Mouse (Mus musculus) bone marrow macrophage, adult 2 months (primary cell): ENCODE data around the gene Fbxo3. TPM values are rescaled to one million over a fixed set of nuclear protein-coding genes. Genes with fewer than 3 reads are reported as not detected.
"Not testable (repeated sequence)": the region's sequence is repeated elsewhere in the genome, so short reads cannot be mapped to it uniquely, and the experiment has no call there.

Source experiments
- H3K27ac ChIP-seq: 2 replicates; pipeline ENCODE4 v1.5.1; 2012; ENCODE audit warnings: low read depth, low read length; ENCODE audit not compliant: insufficient read depth
- H3K4me1 ChIP-seq: 2 replicates; pipeline ENCODE4 v1.6.1; 2012; ENCODE audit warnings: low read length; ENCODE audit not compliant: control insufficient read depth, insufficient read depth
- H3K4me3 ChIP-seq: 2 replicates; pipeline ENCODE4 v1.5.1; 2012; ENCODE audit warnings: mild to moderate bottlenecking, low read length, moderate library complexity; ENCODE audit not compliant: insufficient read depth
- CTCF ChIP-seq: IDR thresholded peaks from 2 replicates; pipeline ENCODE4 v1.5.1; 2012; ENCODE audit warnings: low read depth, mild to moderate bottlenecking, low read length, moderate library complexity
- POLR2A ChIP-seq: IDR thresholded peaks from 2 replicates; pipeline ENCODE4 v1.6.1; 2012; ENCODE audit warnings: mild to moderate bottlenecking, low read depth, low read length, borderline replicate concordance
- polyA plus RNA-seq: library from polyadenylated mRNA; stranded (reverse); fragments of >200 nt; gene quantifications from 2 replicates; pipeline ENCODE4 v1.2.4, GENCODE M21; 2012; ENCODE audit not compliant: missing spikeins, insufficient read depth, insufficient read length

The Fbxo3 gene
- polyA plus RNA-seq, 1 experiment = 43.2 TPM

DNA sequence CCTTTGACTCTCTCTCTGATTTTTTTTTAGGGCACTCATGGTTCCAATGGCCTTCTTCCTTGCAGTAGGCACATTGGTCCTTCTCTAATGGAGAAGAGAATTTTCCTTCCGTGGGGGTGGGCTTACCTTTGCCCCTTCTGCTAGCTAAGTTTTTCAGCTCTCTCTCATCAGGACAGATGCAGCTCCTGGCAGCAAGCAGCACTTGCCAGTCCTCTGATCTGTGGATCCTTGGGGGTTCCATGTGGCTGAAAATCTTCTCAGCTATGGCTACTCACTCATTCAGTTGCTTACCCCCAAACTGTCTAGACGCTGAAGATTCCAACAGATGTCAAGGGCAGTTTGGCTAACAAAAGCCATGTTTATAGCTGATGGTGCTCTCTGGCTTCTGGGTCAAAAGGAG is 65.8 kb downstream of the Fbxo3 start:
- H3K27ac ChIP-seq = no peak overlapping the region
- peaks cover 2% of the 10 kb centered on the region; the same call in 1 of the 2 replicates for H3K4me1 ChIP-seq
- H3K4me3 ChIP-seq = no peak overlapping the region
- TF ChIP-seq POLR2A (no peak), CTCF (no peak)

GRCm38 (mm10) chr2:104095741-104096213 is 68.3 kb downstream of the Fbxo3 start, which contains the start of gene Cd59a:
Gene Cd59a, plus strand, starts transcription at chr2:104095801.
- H3K4me3 ChIP-seq = peak within 1 kb of the TSS; percentile 83
- H3K27ac ChIP-seq = no peak within 1 kb of the TSS
- peaks cover 2% of the 10 kb centered on the region; the same call in 1 of the 2 replicates for H3K4me1 ChIP-seq
- no peak for TF ChIP-seq POLR2A
- no peak for TF ChIP-seq CTCF

DNA sequence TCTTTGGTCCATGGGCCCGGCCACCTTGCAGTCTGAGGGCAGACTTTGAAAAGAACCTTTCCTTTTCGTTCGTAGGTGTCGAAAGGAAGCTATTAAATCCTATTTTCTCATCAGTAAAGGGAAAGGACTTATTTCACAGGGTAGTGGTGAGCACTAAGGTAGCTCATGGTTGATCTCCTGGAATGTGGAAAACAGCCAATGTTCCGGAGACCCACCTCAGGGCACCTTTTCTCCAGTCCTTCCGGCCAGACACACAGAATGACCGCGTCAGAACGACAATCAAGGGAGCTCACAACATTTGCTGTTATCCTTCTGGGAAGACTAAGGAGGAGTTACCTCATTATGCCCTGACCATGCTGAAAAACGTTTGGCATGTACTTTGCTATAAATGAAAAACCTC is 68.7 kb downstream of the Fbxo3 start:
- Histone ChIP-seq H3K27ac (no peak overlapping the region), H3K4me3 (peak overlapping the region; percentile 83), H3K4me1 (peaks cover 2% of the 10 kb centered on the region; the same call in 1 of the 2 replicates)
- no peak for TF ChIP-seq POLR2A
- no peak for TF ChIP-seq CTCF

- not testable (repeated sequence) for H3K27ac ChIP-seq, H3K4me1 ChIP-seq, H3K4me3 ChIP-seq
These were observed 69.3 kb downstream of the Fbxo3 start for GRCm38 (mm10) chr2:104096796-104097195.

DNA sequence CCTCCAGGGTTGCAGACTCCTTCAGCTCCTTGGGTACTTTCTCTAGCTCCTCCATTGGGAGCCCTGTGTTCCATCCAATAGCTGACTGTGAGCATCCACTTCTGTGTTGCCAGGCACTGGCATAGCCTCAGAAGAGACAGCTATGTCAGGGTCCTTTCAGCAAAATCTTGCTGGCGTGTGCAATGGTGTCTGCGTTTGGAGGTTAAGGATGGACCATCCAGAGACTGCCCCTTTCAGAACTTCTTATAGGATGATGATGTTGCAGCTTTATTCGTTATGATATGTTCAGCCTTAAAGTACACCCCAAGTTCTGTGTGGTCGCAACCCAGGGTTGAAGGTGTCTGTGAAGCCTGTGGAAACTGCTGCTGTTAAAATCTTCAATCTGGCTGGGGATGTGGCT is 69.9 kb downstream of the Fbxo3 start:
- not testable (repeated sequence) for H3K4me3 ChIP-seq, H3K27ac ChIP-seq, H3K4me1 ChIP-seq

DNA sequence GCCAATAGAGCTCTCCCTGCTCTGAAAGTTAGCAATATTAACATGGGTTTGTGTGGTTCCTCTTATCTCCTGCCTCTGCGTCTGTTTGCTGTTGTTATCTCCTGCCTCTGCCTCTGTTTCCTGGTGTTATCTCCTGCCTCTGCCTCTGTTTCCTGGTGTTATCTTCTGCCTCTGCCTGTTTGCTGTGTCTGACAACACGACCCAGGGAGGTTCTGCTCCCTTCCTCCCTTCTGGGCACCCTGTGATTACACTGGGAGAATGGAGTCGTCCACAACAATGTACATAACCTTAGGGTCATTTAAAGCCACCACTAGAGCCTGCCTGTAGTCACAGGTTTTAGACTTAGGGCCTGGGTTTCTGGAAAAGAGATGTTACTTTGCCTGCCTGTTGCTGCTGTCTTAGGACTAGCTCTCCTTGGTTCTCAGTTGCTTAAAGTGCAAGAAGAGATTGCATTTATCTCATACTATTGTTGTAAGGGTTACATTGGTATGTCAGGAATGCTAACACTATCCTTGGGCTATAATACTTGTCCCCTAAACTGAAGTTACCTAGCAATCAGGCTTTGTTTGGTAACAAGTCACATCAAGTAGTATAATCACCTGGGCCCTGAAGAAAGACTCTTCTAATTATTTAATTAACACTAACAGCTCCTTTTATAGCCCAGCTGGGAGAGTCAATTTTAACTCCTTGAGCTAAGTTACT is 71.2 kb downstream of the Fbxo3 start:
- Histone ChIP-seq H3K4me1 (peaks cover 2% of the 10 kb centered on the region; the same call in 1 of the 2 replicates), H3K4me3 (no peak overlapping the region), H3K27ac (no peak overlapping the region)
- TF ChIP-seq CTCF (no peak), POLR2A (no peak)

GRCm38 (mm10) chr2:104099231-104099585 is 71.7 kb downstream of the Fbxo3 start:
- Histone ChIP-seq H3K27ac (no peak overlapping the region), H3K4me1 (peaks cover 2% of the 10 kb centered on the region; the same call in 1 of the 2 replicates), H3K4me3 (no peak overlapping the region)
- TF ChIP-seq CTCF = no peak
- no peak for TF ChIP-seq POLR2A

GRCm38 (mm10) chr2:104099946-104100345 is 72.4 kb downstream of the Fbxo3 start:
- Histone ChIP-seq H3K27ac (no peak overlapping the region), H3K4me3 (no peak overlapping the region), H3K4me1 (peaks cover 6% of the 10 kb centered on the region; the same call in 1 of the 2 replicates)

DNA sequence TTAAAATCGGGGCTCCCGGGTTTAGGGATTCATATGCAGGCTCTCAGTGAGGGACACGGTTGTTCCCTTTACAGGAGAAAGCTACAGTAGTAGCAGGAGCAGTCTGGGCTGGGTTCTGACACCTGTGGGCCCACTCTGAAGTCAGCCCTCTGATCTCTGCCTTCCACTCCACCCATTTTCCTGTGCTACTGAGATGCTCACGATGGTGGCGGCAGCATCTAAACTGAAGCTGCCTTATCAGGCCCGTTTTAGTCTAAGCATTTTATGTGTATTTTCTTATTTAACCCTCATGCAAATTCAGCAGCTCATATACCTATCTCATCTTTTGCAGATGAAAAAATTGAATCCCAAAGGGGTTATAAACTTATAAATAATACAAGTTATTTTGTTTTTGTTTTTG is 77.3 kb downstream of the Fbxo3 start:
- no peak overlapping the region for H3K27ac ChIP-seq
- H3K4me1 ChIP-seq = peaks cover 14% of the 10 kb centered on the region

More at GRCm38 (mm10) chr2:104099946-104100345, 72.4 kb downstream of the Fbxo3 start:
- TF ChIP-seq POLR2A (no peak), CTCF (no peak)

DNA sequence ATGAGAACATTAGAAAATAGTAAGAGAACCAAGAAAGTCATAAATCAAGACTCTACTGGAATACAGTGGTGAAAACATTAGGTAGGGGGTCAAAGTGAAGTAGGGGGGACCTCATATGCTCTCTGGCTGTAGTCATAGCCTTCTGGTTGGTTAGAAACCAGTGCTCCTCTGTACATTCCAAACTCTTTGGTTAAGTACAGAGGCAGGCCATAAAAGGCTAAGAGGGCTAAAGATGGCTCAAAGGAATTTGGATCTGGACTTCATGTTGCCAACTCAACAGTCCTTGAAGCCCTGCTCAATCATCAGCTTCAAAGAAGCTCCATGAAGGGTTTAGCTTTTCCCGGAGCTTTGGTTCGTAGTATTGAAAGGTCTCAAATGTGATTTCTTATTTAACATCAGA is 81.5 kb downstream of the Fbxo3 start:
- H3K27ac ChIP-seq = peak overlapping the region; percentile 71; the same call in 1 of the 2 replicates
- H3K4me1 ChIP-seq = peaks cover 28% of the 10 kb centered on the region

More for the DNA sequence above, 77.3 kb downstream of the Fbxo3 start:
- no peak for TF ChIP-seq CTCF
- no peak overlapping the region for H3K4me3 ChIP-seq

GRCm38 (mm10) chr2:104109528-104109927 is 82.0 kb downstream of the Fbxo3 start:
- Histone ChIP-seq H3K4me3 (no peak overlapping the region), H3K27ac (peak overlapping the region; percentile 71), H3K4me1 (peaks cover 28% of the 10 kb centered on the region)
- TF ChIP-seq CTCF (no peak), POLR2A (no peak)

More for the DNA sequence above, 81.5 kb downstream of the Fbxo3 start:
- H3K4me3 ChIP-seq = not testable (repeated sequence)
